Mouse (Mus musculus): ENCODE data around the gene Paics.

Paics gene

GRCm38 (mm10) chr5:77013171-77013570, 62.1 kb downstream of the Paics start:
- peak; percentile 30 for DNase-seq (ENCODE audit: low spot score)

DNA sequence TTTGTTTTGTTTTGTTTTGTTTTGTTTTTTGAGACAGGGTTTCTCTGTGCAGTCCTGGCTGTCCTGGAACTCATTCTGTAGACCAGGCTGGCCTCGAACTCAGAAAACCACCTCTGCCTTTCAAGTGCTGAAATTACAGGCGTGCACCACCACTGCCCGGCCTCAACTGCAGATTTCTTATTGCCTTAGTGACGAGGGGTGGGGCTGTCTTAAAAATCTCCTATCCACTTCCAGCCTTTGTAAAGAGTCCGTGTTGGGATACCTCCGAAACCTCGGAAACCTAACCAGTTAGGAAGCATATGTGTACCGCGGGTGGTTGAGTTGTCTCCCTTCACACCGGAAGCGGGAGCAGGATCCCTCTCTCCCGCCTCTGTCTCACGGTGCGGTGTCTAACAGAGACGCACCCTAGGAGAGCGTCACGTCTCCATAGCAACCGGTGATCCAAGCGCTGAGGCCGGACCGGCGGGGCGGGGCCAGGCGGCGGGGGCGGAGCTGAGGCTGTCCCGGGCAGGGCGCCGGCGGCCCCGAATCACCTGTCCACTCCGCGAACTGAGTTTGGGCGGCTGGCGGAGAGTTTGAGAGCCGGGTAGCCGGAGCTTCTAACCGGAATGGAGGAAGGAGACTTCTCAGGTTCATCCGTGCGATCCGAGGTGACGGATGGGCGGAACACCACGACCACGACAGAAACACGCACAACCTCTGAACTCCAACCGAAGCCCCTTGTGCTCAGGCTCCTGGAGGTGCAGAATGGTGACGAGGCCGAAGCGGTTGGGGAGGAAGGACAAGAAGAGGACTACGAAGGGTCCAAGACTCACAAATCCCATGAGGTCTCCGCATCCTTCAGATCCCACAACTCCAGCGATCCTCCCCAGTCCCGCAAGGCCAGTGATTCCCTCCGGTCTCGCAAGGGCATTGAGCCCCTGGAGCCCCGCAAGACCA, 64.7 kb downstream of the Paics start, which contains the start of gene Thegl:
Gene Thegl, plus strand, starts transcription at position 480 of the 939 bp plus-strand sequence.
- no peak for DNase-seq (ENCODE audit: low spot score)

All from adipocyte (in vitro differentiated cells).